Mouse (Mus musculus) G1E (cell line): ENCODE measurements around the gene Fpgs. TPM values are rescaled to one million over a fixed set of nuclear protein-coding genes. Genes with fewer than 3 reads are reported as not detected.

Experiments
- ATAC-seq: 2 replicates; pipeline ENCODE4 v1.8.0; 2016; ENCODE audit warnings: mild to moderate bottlenecking; ENCODE audit not compliant: insufficient number of reproducible peaks, poor library complexity, low FRiP score, severe bottlenecking; ENCODE audit errors: extremely low read depth
- DNase-seq: peaks from one replicate; pipeline ENCODE4 v3.0.0; 2012; ENCODE audit warnings: low spot score
- H3K27me3 ChIP-seq: 2 replicates; pipeline ENCODE4 v1.6.1; 2012; ENCODE audit warnings: mild to moderate bottlenecking, low read length, inconsistent platforms; ENCODE audit not compliant: insufficient read depth
- H3K36me3 ChIP-seq: replicated peaks from 2 replicates; pipeline ENCODE3; 2012; ENCODE audit warnings: mild to moderate bottlenecking, inconsistent platforms
- H3K4me1 ChIP-seq: 2 replicates; pipeline ENCODE4 v1.6.1; 2012; ENCODE audit warnings: low read depth, low read length, inconsistent platforms, mixed read lengths; ENCODE audit not compliant: insufficient read depth
- H3K4me3 ChIP-seq: 2 replicates; pipeline ENCODE4 v1.5.1; 2012; ENCODE audit warnings: low read depth, mild to moderate bottlenecking, inconsistent platforms, low read length, moderate library complexity, mixed read lengths
- H3K9me3 ChIP-seq: replicated peaks from 2 replicates; pipeline ENCODE4 v1.6.1; 2012; ENCODE audit warnings: inconsistent platforms
- CTCF ChIP-seq: IDR thresholded peaks from 2 replicates; pipeline ENCODE4 v1.5.1; 2012; ENCODE audit warnings: low read depth, low read length, inconsistent platforms, mixed read lengths
- GATA1 ChIP-seq: IDR thresholded peaks from 2 replicates; pipeline ENCODE4 v1.6.1; 2012; ENCODE audit warnings: borderline replicate concordance, low read length, inconsistent platforms, mixed read lengths
- GATA2 ChIP-seq: IDR thresholded peaks from 2 replicates; pipeline ENCODE4 v1.6.1; 2012; ENCODE audit warnings: low read depth, low read length, inconsistent platforms, borderline replicate concordance
- POLR2AphosphoS5 ChIP-seq: IDR thresholded peaks from 2 replicates; pipeline ENCODE4 v1.6.1; 2012; ENCODE audit warnings: low read depth, low read length, inconsistent platforms; ENCODE audit not compliant: insufficient replicate concordance
- TAL1 ChIP-seq: conservative IDR thresholded peaks from 2 replicates; pipeline ENCODE4 v1.6.1; 2012; ENCODE audit warnings: low read depth, low read length, inconsistent platforms, mixed read lengths
- polyA plus RNA-seq: library from polyadenylated mRNA; stranded (reverse); fragments of >175 nt; gene quantifications from 2 replicates; pipeline ENCODE4 v1.2.3, GENCODE M21; 2012
- total RNA-seq, 2 experiments: library from RNA; stranded (forward) in 1 of 2; stranded (reverse) in 1 of 2; fragments of 200-1000 nt in 1 of 2; fragments of >200 nt in 1 of 2; fragmentation: Nextera tagmentation in 1 of 2; gene quantifications; 2 replicates each; pipeline ENCODE4 v1.2.3; 2014 to 2017

The Fpgs gene
- total and polyA plus RNA-seq, 3 experiments, result 12.8 to 81.4 (median 14.7) TPM

DNA sequence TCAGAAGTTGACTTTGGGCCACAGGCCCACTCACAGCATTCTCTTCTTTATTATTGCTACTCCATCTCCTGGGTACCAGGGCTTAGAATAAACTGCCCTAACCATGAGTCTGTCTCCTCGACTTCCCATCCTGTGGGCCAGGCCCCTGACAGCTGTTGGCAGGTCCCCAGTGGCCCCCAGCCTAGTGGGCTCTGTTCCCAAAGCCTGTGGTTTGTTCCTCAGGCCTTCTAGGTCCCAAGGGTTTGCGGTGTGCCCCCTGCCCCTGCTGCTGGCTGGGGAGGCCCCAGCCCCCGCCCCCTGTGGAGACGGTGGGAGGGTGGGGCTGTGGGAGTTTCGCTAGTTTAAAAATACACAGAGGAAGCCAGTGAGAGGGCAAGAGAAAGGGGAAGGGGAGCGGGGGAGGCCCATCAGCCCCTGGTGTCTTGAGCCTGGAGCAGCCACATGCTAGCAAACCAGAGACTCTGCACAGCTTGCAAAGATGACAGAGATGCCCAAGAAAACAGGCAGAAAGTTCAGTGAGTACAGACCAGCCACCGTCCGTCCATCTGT lies 16.8 kb upstream of the Fpgs start, which contains the start of gene Sh2d3c:
Gene Sh2d3c, plus strand, starts transcription at position 375 of the 549 bp plus-strand sequence.
- ATAC-seq, result no peak
- Histone ChIP-seq H3K4me3 (no peak within 1 kb of the TSS; the same call in 1 of the 2 replicates), H3K9me3 (no peaks in the 10 kb centered on the region), H3K4me1 (peaks cover 23% of the 10 kb centered on the region), H3K36me3 (no peaks in the 10 kb centered on the region), H3K27me3 (peaks cover 65% of the 10 kb centered on the region)
- TF ChIP-seq GATA1, result no peak
- no peak for TF ChIP-seq TAL1
- no peak for TF ChIP-seq GATA2
- TF ChIP-seq POLR2AphosphoS5, result no peak
- TF ChIP-seq CTCF, result no peak
- no peak for DNase-seq

DNA sequence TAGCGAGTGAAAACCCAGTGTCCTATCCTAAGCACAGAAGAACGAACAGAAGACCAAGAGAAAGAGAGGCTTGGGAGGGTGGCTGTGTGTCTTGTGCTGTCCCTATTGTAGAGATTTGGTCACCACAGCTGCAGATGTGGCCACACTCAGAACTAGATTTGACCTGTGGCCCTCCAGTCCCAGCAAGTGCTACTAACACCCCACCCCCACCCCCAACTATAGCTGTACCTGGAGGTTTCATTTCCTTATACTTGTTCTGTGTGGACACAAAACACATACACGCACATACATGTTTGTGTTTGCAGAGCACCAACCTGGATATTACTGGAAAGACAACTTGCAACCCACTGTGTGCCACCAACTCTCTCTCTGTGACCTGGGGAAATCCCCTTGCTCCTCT lies 16.1 kb upstream of the Fpgs start:
- H3K4me1 ChIP-seq, result peaks cover 26% of the 10 kb centered on the region
- no peaks in the 10 kb centered on the region for H3K9me3 ChIP-seq
- no peak overlapping the region for H3K4me3 ChIP-seq
- ATAC-seq, result no peak
- peaks cover 58% of the 10 kb centered on the region for H3K27me3 ChIP-seq
- DNase-seq, result no peak
- TF ChIP-seq POLR2AphosphoS5, result no peak
- no peak for TF ChIP-seq GATA1
- no peak for TF ChIP-seq GATA2
- TF ChIP-seq CTCF, result no peak
- TF ChIP-seq TAL1, result no peak
- H3K36me3 ChIP-seq, result no peaks in the 10 kb centered on the region

DNA sequence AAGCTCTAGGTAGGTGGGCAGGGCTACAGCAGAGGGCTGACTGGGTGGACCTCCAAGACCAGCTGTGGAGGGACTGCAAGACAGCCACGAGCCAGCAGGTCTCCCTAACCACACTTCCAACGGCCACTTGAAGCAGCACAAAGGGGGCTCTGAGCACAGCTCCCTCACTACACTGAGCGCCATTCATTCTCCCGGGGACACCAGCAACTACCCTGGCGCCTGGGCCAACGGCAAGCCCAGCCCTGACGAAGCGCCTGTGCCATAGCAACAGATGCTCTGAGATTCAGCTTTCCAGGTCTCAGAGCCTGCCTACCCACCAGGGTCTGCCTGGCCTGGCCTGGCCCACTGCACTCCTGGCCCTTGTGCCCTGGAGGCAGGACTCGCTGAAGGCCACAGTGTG lies 14.8 kb upstream of the Fpgs start:
- Histone ChIP-seq H3K36me3 (no peaks in the 10 kb centered on the region), H3K4me3 (no peak overlapping the region), H3K9me3 (no peaks in the 10 kb centered on the region), H3K27me3 (peaks cover 50% of the 10 kb centered on the region), H3K4me1 (peaks cover 39% of the 10 kb centered on the region)
- no peak for ATAC-seq
- DNase-seq, result no peak
- no peak for TF ChIP-seq TAL1
- no peak for TF ChIP-seq GATA1
- no peak for TF ChIP-seq CTCF
- no peak for TF ChIP-seq POLR2AphosphoS5
- TF ChIP-seq GATA2, result no peak

- no peak overlapping the region for H3K4me3 ChIP-seq
- H3K36me3 ChIP-seq, result peaks cover 18% of the 10 kb centered on the region
- H3K9me3 ChIP-seq, result no peaks in the 10 kb centered on the region
- TF ChIP-seq GATA1, result no peak
- no peak for TF ChIP-seq CTCF
- TF ChIP-seq TAL1, result no peak
- TF ChIP-seq POLR2AphosphoS5, result no peak
- no peak for TF ChIP-seq GATA2
- H3K4me1 ChIP-seq, result peaks cover 41% of the 10 kb centered on the region
- DNase-seq, result no peak
- no peak for ATAC-seq
- peaks cover 22% of the 10 kb centered on the region for H3K27me3 ChIP-seq
These were observed 11.1 kb upstream of the Fpgs start for GRCm38 (mm10) chr2:32714987-32715425.

DNA sequence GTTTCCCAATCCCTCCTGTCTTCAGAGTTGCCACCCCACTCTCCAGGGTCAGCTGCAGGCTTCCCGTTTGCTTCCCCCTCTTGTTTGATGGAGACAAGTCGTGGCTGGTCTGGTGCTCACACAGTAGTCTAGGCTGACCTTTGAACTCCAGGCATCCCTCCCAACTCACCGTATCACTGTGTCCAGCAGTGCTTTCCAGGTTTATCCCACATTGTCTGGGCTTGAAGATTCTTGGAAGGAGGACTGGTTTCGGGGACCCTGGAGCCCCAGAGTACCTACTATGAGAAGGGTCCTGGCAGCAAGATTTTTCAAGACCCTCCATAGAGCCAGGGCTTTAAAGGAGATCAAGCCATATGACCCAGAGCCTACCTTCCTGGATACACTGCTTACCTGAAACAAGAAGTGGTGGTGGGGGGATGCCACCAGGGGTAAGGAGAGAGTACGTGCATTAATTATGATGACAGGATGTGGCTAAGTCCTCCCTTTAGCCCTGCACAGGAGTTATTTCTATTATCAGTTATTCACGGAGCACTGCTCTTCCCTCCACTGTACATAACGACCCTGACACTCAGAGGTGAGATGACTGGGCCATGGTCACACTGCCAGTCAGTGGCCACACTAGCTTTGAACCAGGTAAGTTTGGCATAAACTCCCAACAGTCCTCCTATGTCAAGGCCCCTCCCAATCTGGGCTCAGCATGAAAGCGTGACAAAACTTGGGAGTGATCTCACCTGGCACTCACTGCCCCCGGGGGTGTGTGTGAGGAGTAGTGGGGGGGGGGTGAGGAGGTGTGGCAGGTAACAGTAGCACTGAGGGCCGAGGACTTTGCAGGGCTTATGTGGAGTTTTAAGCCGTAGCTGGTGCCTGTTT lies 10.4 kb upstream of the Fpgs start:
- Histone ChIP-seq H3K4me3 (no peak overlapping the region; the same call in 1 of the 2 replicates), H3K27me3 (peaks cover 16% of the 10 kb centered on the region), H3K36me3 (peaks cover 25% of the 10 kb centered on the region), H3K9me3 (no peaks in the 10 kb centered on the region), H3K4me1 (peaks cover 46% of the 10 kb centered on the region)
- DNase-seq, result no peak
- ATAC-seq, result no peak
- no peak for TF ChIP-seq TAL1
- no peak for TF ChIP-seq GATA1
- TF ChIP-seq POLR2AphosphoS5, result no peak
- TF ChIP-seq GATA2, result no peak
